Mouse (Mus musculus) MEL (cell line): ENCODE measurements around the gene Ctnnd2. TPM values are rescaled to one million over a fixed set of nuclear protein-coding genes. Genes with fewer than 3 reads are reported as not detected.

Experiments used
- DNase-seq: peaks from one replicate; pipeline ENCODE4 v3.0.0; 2011; ENCODE audit warnings: low read depth, low spot score
- H3K27ac ChIP-seq: 2 replicates; pipeline ENCODE4 v1.5.1; 2012; ENCODE audit warnings: low read depth, mild to moderate bottlenecking, control low read depth, low read length, moderate library complexity; ENCODE audit not compliant: control insufficient read depth
- H3K27me3 ChIP-seq, 2 experiments: fragments of 150-350 bp in 1 of 2; sonication (generic) in 1 of 2; 2 replicates each; pipeline ENCODE4 v1.6.1; 2012; ENCODE audit warnings: low read length in 2 of 2, mild to moderate bottlenecking in 2 of 2, improper control_type of control experiment in 1 of 2, moderate library complexity in 1 of 2; ENCODE audit not compliant: insufficient read depth in 2 of 2, control insufficient read depth in 1 of 2
- H3K36me3 ChIP-seq, 2 experiments: 2 replicates each; pipeline ENCODE4 v1.6.1; 2012 to 2014; ENCODE audit warnings: low read length in 2 of 2, improper control_type of control experiment in 1 of 2, inconsistent platforms in 1 of 2, mild to moderate bottlenecking in 1 of 2; ENCODE audit not compliant: insufficient read depth in 2 of 2, control insufficient read depth in 1 of 2
- H3K4me1 ChIP-seq, 2 experiments: fragments of 150-350 bp in 1 of 2; sonication (generic) in 1 of 2; 2 replicates each; pipeline ENCODE4 v1.6.1; 2012; ENCODE audit warnings: low read length in 2 of 2, improper control_type of control experiment in 1 of 2, mild to moderate bottlenecking in 1 of 2; ENCODE audit not compliant: insufficient read depth in 2 of 2, control insufficient read depth in 1 of 2
- H3K4me3 ChIP-seq, 2 experiments: fragments of 150-350 bp in 1 of 2; sonication (generic) in 1 of 2; 2 replicates each; pipeline ENCODE4 v1.5.1; 2012; ENCODE audit warnings: low read depth in 2 of 2, low read length in 2 of 2, mild to moderate bottlenecking in 2 of 2, moderate library complexity in 2 of 2, control low read depth in 1 of 2, improper control_type of control experiment in 1 of 2; ENCODE audit not compliant: control insufficient read depth in 1 of 2, insufficient read depth in 1 of 2
- H3K79me2 ChIP-seq: 2 replicates; pipeline ENCODE4 v1.6.1; 2012; ENCODE audit warnings: mild to moderate bottlenecking, low read length, moderate library complexity; ENCODE audit not compliant: control insufficient read depth, poor library complexity, insufficient read depth
- H3K9ac ChIP-seq: 2 replicates; pipeline ENCODE4 v1.6.1; 2012; ENCODE audit warnings: low read depth, mild to moderate bottlenecking, control low read depth, low read length, moderate library complexity; ENCODE audit not compliant: control insufficient read depth, poor library complexity, severe bottlenecking
- H3K9me3 ChIP-seq: fragments of 150-350 bp; sonication (generic); replicated peaks from 2 replicates; pipeline ENCODE4 v1.6.1; 2012; ENCODE audit warnings: mild to moderate bottlenecking, low read length, improper control_type of control experiment, moderate library complexity; ENCODE audit not compliant: insufficient read depth
- CHD2 ChIP-seq: IDR thresholded peaks from 2 replicates; pipeline ENCODE4 v1.6.1; 2011; ENCODE audit warnings: low read length, improper control_type of control experiment
- CTCF ChIP-seq, 3 experiments: IDR thresholded peaks in 2 of 3; conservative IDR thresholded peaks in 1 of 3; 2 replicates each; pipeline ENCODE4 v1.5.1; 2011 to 2012; ENCODE audit warnings: low read length in 3 of 3, low read depth in 2 of 3, mild to moderate bottlenecking in 2 of 3, improper control_type of control experiment in 1 of 3, inconsistent platforms in 1 of 3, mixed read lengths in 1 of 3, moderate library complexity in 1 of 3; ENCODE audit not compliant: control insufficient read depth in 1 of 3, insufficient read depth in 1 of 3, poor library complexity in 1 of 3, severe bottlenecking in 1 of 3
- ETS1 ChIP-seq: IDR thresholded peaks from 2 replicates; pipeline ENCODE4 v1.6.1; 2012; ENCODE audit warnings: low read depth, mild to moderate bottlenecking, inconsistent platforms, low read length, improper control_type of control experiment, moderate library complexity
- GABPA ChIP-seq: IDR thresholded peaks from 2 replicates; pipeline ENCODE4 v1.6.1; 2012; ENCODE audit warnings: low read depth, mild to moderate bottlenecking, inconsistent platforms, low read length, improper control_type of control experiment, moderate library complexity
- GATA1 ChIP-seq: IDR thresholded peaks from 2 replicates; pipeline ENCODE4 v1.6.1; 2011; ENCODE audit warnings: low read depth, low read length, improper control_type of control experiment
- HCFC1 ChIP-seq: IDR thresholded peaks from 2 replicates; pipeline ENCODE4 v1.6.1; 2012; ENCODE audit warnings: low read depth, mild to moderate bottlenecking, inconsistent platforms, low read length, improper control_type of control experiment, moderate library complexity
- KAT2A ChIP-seq: conservative IDR thresholded peaks from 2 replicates; pipeline ENCODE4 v1.6.1; 2012; ENCODE audit warnings: low read depth, low read length, improper control_type of control experiment, inconsistent platforms
- MAZ ChIP-seq: IDR thresholded peaks from 2 replicates; pipeline ENCODE4 v1.6.1; 2012; ENCODE audit warnings: low read depth, mild to moderate bottlenecking, inconsistent platforms, low read length, improper control_type of control experiment
- MYC ChIP-seq: IDR thresholded peaks from 2 replicates; pipeline ENCODE4 v1.6.1; 2011; ENCODE audit warnings: low read depth, mild to moderate bottlenecking, low read length, improper control_type of control experiment, moderate library complexity
- NRF1 ChIP-seq: IDR thresholded peaks from 2 replicates; pipeline ENCODE4 v1.6.1; 2014; ENCODE audit warnings: low read depth, mild to moderate bottlenecking, inconsistent platforms, low read length, improper control_type of control experiment, moderate library complexity; ENCODE audit not compliant: poor library complexity, insufficient read depth, severe bottlenecking
- POLR2AphosphoS2 ChIP-seq: IDR thresholded peaks from 2 replicates; pipeline ENCODE4 v1.6.1; 2011; ENCODE audit warnings: low read length, improper control_type of control experiment
- RAD21 ChIP-seq: IDR thresholded peaks from 2 replicates; pipeline ENCODE4 v1.6.1; 2011; ENCODE audit warnings: mild to moderate bottlenecking, low read depth, low read length, improper control_type of control experiment
- RCOR1 ChIP-seq: IDR thresholded peaks from 2 replicates; pipeline ENCODE4 v1.6.1; 2012; ENCODE audit warnings: low read depth, mild to moderate bottlenecking, inconsistent platforms, low read length, improper control_type of control experiment
- SMC3 ChIP-seq: IDR thresholded peaks from 2 replicates; pipeline ENCODE4 v1.6.1; 2011; ENCODE audit warnings: low read depth, low read length, improper control_type of control experiment
- TAL1 ChIP-seq: IDR thresholded peaks from 2 replicates; pipeline ENCODE4 v1.6.1; 2012; ENCODE audit warnings: mild to moderate bottlenecking, inconsistent platforms, low read length, moderate library complexity, mixed read lengths
- TBP ChIP-seq: IDR thresholded peaks from 2 replicates; pipeline ENCODE4 v1.8.0; 2011; ENCODE audit warnings: low read depth, low read length, improper control_type of control experiment
- TCF12 ChIP-seq: IDR thresholded peaks from 2 replicates; pipeline ENCODE4 v1.6.1; 2014; ENCODE audit warnings: low read depth, mild to moderate bottlenecking, inconsistent platforms, low read length, improper control_type of control experiment, moderate library complexity
- UBTF ChIP-seq: IDR thresholded peaks from 2 replicates; pipeline ENCODE4 v1.6.1; 2012; ENCODE audit warnings: low read depth, mild to moderate bottlenecking, inconsistent platforms, low read length, improper control_type of control experiment, moderate library complexity, borderline replicate concordance; ENCODE audit not compliant: insufficient read depth
- USF1 ChIP-seq: IDR thresholded peaks from 2 replicates; pipeline ENCODE4 v1.6.1; 2014; ENCODE audit warnings: low read depth, mild to moderate bottlenecking, inconsistent platforms, low read length, improper control_type of control experiment, moderate library complexity
- polyA plus RNA-seq, 2 experiments: library from polyadenylated mRNA; stranded (reverse) in 1 of 2; unstranded in 1 of 2; fragments of >175 nt in 1 of 2; fragments of >200 nt in 1 of 2; gene quantifications; 2 replicates each; pipeline versions ENCODE4 v1.2.1 to v1.2.4; 2012; ENCODE audit warnings: low replicate concordance in 2 of 2, low read depth in 1 of 2; ENCODE audit not compliant: insufficient read length in 2 of 2, insufficient read depth in 1 of 2, missing spikeins in 1 of 2
- total RNA-seq: library from RNA; depleted of rRNA; stranded (reverse); fragments of 300-350 nt; gene quantifications from 2 replicates; pipeline ENCODE4 v1.2.3, GENCODE M21; 2012

The Ctnnd2 gene
- total and polyA plus RNA-seq, 3 experiments, result 0.03 TPM; not detected in 2

- peak; percentile 32 for DNase-seq
- no peak overlapping the region for H3K27ac ChIP-seq
Observed at GRCm38 (mm10) chr15:30925838-30926237, 753.4 kb downstream of the Ctnnd2 start.

DNA sequence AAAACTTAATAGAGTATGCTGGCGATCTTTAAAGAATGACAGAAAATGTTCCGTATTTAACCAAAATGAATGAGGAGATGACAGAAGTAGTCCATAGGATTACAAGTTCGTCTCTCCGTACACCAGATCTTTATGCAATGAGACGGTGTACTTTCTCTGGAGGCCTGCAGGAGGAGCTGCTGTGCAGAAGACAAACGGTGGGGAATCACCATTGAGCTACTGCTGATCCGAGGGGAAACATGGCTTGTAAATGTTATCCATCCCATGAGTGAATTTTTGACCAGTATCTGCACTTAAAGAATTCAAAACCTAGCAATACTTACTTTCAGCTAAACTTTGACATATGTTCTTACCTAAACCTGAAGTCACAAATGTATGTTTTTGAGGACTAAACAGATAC lies 755.2 kb downstream of the Ctnnd2 start:
- Histone ChIP-seq H3K79me2 (no peaks in the 10 kb centered on the region), H3K27me3 (no peaks in the 10 kb centered on the region), H3K9ac (no peak overlapping the region), H3K9me3 (no peaks in the 10 kb centered on the region), H3K36me3 (no peaks in the 10 kb centered on the region), H3K4me3 (no peak overlapping the region), H3K27ac (no peak overlapping the region), H3K4me1 (no peaks in the 10 kb centered on the region)
- TF ChIP-seq GABPA (no peak), SMC3 (0 out of 2 replicates have a peak, but pooled peaks have one; percentile 16), RAD21 (peak; percentile 16), GATA1 (no peak), TAL1 (no peak), TBP (no peak), CTCF (IDR thresholded peaks at IDR 0.05 in 2 of 3, conservative IDR thresholded peaks at IDR 0.05 in 1 of 3; ENCODE audit: control insufficient read depth in 1 of 3, insufficient read depth in 1 of 3, low read depth in 2 of 3, low read length in 3 of 3, poor library complexity in 1 of 3, severe bottlenecking in 1 of 3) (peak; percentile 23 to 40 (median 33); a peak in 5 of 6 replicates), KAT2A (no peak), HCFC1 (no peak)
- no peak for DNase-seq

More at GRCm38 (mm10) chr15:30925838-30926237, 753.4 kb downstream of the Ctnnd2 start:
- Histone ChIP-seq H3K9me3 (no peaks in the 10 kb centered on the region), H3K79me2 (no peaks in the 10 kb centered on the region), H3K4me1 (no peaks in the 10 kb centered on the region), H3K27me3 (no peaks in the 10 kb centered on the region), H3K36me3 (no peaks in the 10 kb centered on the region), H3K9ac (no peak overlapping the region), H3K4me3 (no peak overlapping the region)
- TF ChIP-seq CHD2 (no peak), POLR2AphosphoS2 (no peak), UBTF (no peak), TCF12 (no peak), NRF1 (no peak), RCOR1 (no peak), MAZ (no peak), GABPA (no peak)

DNA sequence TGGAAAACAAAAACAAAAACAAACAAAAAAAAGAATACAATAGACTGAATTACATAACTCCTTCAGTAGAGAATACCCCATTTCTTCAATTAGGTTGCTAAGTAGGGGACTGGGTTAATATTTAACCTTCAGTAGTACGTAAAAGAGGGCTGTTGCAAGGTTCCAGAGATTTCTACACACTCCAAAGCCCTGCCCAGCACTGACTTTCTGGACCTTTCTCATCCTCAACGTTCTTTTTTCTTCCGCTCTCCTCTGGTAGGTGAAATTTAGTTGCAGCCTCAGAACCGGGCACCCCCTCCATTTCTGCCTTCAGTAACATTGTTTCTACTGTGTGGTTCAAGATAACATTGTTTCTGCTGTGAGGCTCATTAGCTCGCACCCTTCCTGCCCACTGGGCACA lies 759.5 kb downstream of the Ctnnd2 start:
- H3K4me3 ChIP-seq, result no peak overlapping the region
- TF ChIP-seq USF1 (no peak), ETS1 (no peak), MYC (no peak)
- TF ChIP-seq, all 39 proteins: peak for 0

More for the DNA sequence above, 759.5 kb downstream of the Ctnnd2 start:
- no peak for DNase-seq
- H3K9ac ChIP-seq, result no peak overlapping the region
- H3K36me3 ChIP-seq, result no peaks in the 10 kb centered on the region
- H3K27ac ChIP-seq, result no peak overlapping the region
- H3K79me2 ChIP-seq, result no peaks in the 10 kb centered on the region
- H3K9me3 ChIP-seq, result no peaks in the 10 kb centered on the region
- no peaks in the 10 kb centered on the region for H3K27me3 ChIP-seq
- H3K4me1 ChIP-seq, result no peaks in the 10 kb centered on the region
